Mouse (Mus musculus): ENCODE data around the gene Calm3.

DNA sequence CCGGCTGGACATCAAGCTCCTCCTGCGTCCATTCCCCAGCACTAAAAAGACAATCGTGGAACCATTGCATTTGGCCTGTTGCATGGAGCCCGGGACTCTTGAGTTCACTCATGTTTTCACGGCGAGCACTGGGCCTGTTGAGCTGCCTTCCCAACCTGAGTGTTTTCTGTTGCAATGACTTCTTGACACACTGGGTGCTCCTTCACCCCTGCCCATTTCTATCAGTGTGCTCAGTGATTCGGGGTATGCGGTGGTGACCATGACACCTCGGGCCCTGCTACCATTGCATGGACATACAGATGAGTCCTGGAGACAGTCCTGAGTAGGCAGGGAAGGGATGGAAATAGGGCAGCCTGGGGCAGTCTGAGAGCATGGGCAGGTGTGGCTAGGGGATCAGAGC is 51.4 kb downstream of the Calm3 start:
- TF ChIP-seq CTCF (conservative IDR thresholded peaks at IDR 0.05; ENCODE audit: low read length) = no peak
- no peak for TF ChIP-seq NANOG (IDR thresholded peaks at IDR 0.05; ENCODE audit: borderline replicate concordance, low read length)
- TF ChIP-seq POU5F1 (IDR thresholded peaks at IDR 0.05; ENCODE audit: borderline replicate concordance, low read length) = no peak

Measured in E14TG2a.4 (cell line).